Mouse (Mus musculus) kidney, postnatal 0 days (tissue): ENCODE results near the gene Gon7. TPM values are rescaled to one million over a fixed set of nuclear protein-coding genes. Genes with fewer than 3 reads are reported as not detected.

Experiments
- ATAC-seq: fragments of 200-750 bp; cut with Nextera tagmentation; replicated peaks from 2 replicates; pipeline ENCODE4 v1.8.0; 2017; ENCODE audit warnings: low read depth, moderate number of reproducible peaks, moderate TSS enrichment, moderate library complexity; ENCODE audit not compliant: low FRiP score
- DNase-seq: peaks from one replicate; pipeline ENCODE4 v3.0.0-alpha.2; 2016; ENCODE audit warnings: low spot score
- H3K27ac ChIP-seq: fragments of 300-500 bp; sonication (generic); 2 replicates; pipeline ENCODE4 v1.5.1; 2014; ENCODE audit warnings: mild to moderate bottlenecking
- H3K27me3 ChIP-seq: fragments of 300-500 bp; sonication (generic); 2 replicates; pipeline ENCODE4 v1.6.1; 2014; ENCODE audit warnings: low read length, mixed read lengths; ENCODE audit not compliant: insufficient read depth
- H3K36me3 ChIP-seq: fragments of 300-500 bp; sonication (generic); 2 replicates; pipeline ENCODE4 v1.6.1; 2014; ENCODE audit warnings: low read length, mixed read lengths; ENCODE audit not compliant: insufficient read depth
- H3K4me1 ChIP-seq: fragments of 300-500 bp; sonication (generic); replicated peaks from 2 replicates; pipeline ENCODE4 v1.6.1; 2014; ENCODE audit warnings: antibody characterized with exemption, low read length, mixed read lengths; ENCODE audit not compliant: insufficient read depth
- H3K4me2 ChIP-seq: fragments of 300-500 bp; sonication (generic); 2 replicates; pipeline ENCODE4 v1.6.1; 2014; ENCODE audit warnings: mild to moderate bottlenecking, low read length, moderate library complexity, mixed read lengths
- H3K4me3 ChIP-seq: fragments of 300-500 bp; sonication (generic); replicated peaks from 2 replicates; pipeline ENCODE4 v1.5.1; 2014; ENCODE audit warnings: low read depth, low read length
- H3K9ac ChIP-seq: fragments of 300-500 bp; sonication (generic); 2 replicates; pipeline ENCODE4 v1.6.1; 2014; ENCODE audit warnings: low read depth, low read length
- H3K9me3 ChIP-seq: fragments of 300-500 bp; sonication (generic); replicated peaks from 2 replicates; pipeline ENCODE4 v1.6.1; 2016; ENCODE audit warnings: low read length, inconsistent platforms, mixed read lengths
- CTCF ChIP-seq: IDR thresholded peaks from 2 replicates; pipeline ENCODE4 v1.5.1; 2016; ENCODE audit warnings: antibody characterized with exemption, low read depth, mild to moderate bottlenecking, moderate library complexity
- WGBS: fragments of 180-500 bp; shearing (Covaris S2); extraction: QIAGEN DNeasy Blood & Tissue Kit; methylation state at CpG from one replicate; pipeline ENCODE4 v1.1.7; 2014; 5-methylcytosine and 5-hydroxymethylcytosine counted together
- polyA plus RNA-seq: library from polyadenylated mRNA; unstranded; fragments of >200 nt; fragmentation: Nextera tagmentation; extraction: Ambion mirVana; gene quantifications from 2 replicates; pipeline ENCODE4 v1.2.1, GENCODE M21; 2015

The Gon7 gene
- polyA plus RNA-seq, 1 experiment from 2014 or later, result 22.2 TPM

GRCm38 (mm10) chr12:102703921-102704408 lies 53.6 kb downstream of the Gon7 start:
- no peak for DNase-seq
- H3K4me3 ChIP-seq, result peak overlapping the region; percentile 78
- H3K36me3 ChIP-seq, result no peaks in the 10 kb centered on the region
- ATAC-seq, result no peak
- peak overlapping the region; percentile 95; the same call in 1 of the 2 replicates for H3K27ac ChIP-seq
- H3K27me3 ChIP-seq, result no peaks in the 10 kb centered on the region
- WGBS, result 9% methylated on average over 17 of the region's 17 CpGs
- peak overlapping the region; percentile 96 for H3K4me2 ChIP-seq
- H3K9me3 ChIP-seq, result no peaks in the 10 kb centered on the region
- H3K4me1 ChIP-seq, result peaks cover 13% of the 10 kb centered on the region
- H3K9ac ChIP-seq, result peak overlapping the region; percentile 93
- TF ChIP-seq CTCF, result no peak

- peak overlapping the region; percentile 23; the same call in 1 of the 2 replicates for H3K9ac ChIP-seq
- H3K36me3 ChIP-seq, result no peaks in the 10 kb centered on the region
- H3K9me3 ChIP-seq, result no peaks in the 10 kb centered on the region
- peaks cover 13% of the 10 kb centered on the region for H3K4me1 ChIP-seq
- DNase-seq, result no peak
- H3K4me2 ChIP-seq, result peak overlapping the region; percentile 96
- H3K27ac ChIP-seq, result peak overlapping the region; percentile 66
- peak overlapping the region; percentile 78 for H3K4me3 ChIP-seq
- no peak for ATAC-seq
- 42% methylated on average over 6 of the region's 6 CpGs for WGBS
- TF ChIP-seq CTCF, result no peak
- H3K27me3 ChIP-seq, result no peaks in the 10 kb centered on the region
Observed at GRCm38 (mm10) chr12:102703441-102703840, 54.2 kb downstream of the Gon7 start.

Other genes with a start within 250 kb of the Gon7 start
- 0.51 and 0.54 TPM in 2 replicates for gene Chga, start 202.8 kb downstream of the Gon7 start, polyA plus RNA-seq
- gene Itpk1, start 52.9 kb downstream of the Gon7 start, polyA plus RNA-seq, result 16.1 and 17.8 TPM in 2 replicates
- 13.8 and 20.7 TPM in 2 replicates for gene Moap1, start 14.1 kb downstream of the Gon7 start, polyA plus RNA-seq
- 15.0 and 15.2 TPM in 2 replicates for gene Tmem251, start 14.0 kb downstream of the Gon7 start, polyA plus RNA-seq
- 0.57 TPM in 1 of 2 replicates, not detected in the other for gene Gm28051, start within 50 bp of the Gon7 start, polyA plus RNA-seq
- gene Ubr7, start 164 bp upstream of the Gon7 start, polyA plus RNA-seq, result 30.8 and 32.4 TPM in 2 replicates
- gene Gm20604, start 869 bp upstream of the Gon7 start, polyA plus RNA-seq, result 20.5 and 22.0 TPM in 2 replicates
- gene Btbd7, start 120.7 kb upstream of the Gon7 start, polyA plus RNA-seq, result 13.2 and 15.5 TPM in 2 replicates
- gene Cox8c, start 141.5 kb upstream of the Gon7 start, polyA plus RNA-seq, result not detected in 2 replicates
- gene Unc79, start 191.1 kb upstream of the Gon7 start, polyA plus RNA-seq, result 0.07 and 0.11 TPM in 2 replicates